Mouse (Mus musculus): ENCODE data around the gene Pdzd11. TPM values are rescaled to one million over a fixed set of nuclear protein-coding genes. Genes with fewer than 3 reads are reported as not detected.

The Pdzd11 gene
- polyA plus RNA-seq, 1 experiment from 2014 or later, result 115 TPM

DNA sequence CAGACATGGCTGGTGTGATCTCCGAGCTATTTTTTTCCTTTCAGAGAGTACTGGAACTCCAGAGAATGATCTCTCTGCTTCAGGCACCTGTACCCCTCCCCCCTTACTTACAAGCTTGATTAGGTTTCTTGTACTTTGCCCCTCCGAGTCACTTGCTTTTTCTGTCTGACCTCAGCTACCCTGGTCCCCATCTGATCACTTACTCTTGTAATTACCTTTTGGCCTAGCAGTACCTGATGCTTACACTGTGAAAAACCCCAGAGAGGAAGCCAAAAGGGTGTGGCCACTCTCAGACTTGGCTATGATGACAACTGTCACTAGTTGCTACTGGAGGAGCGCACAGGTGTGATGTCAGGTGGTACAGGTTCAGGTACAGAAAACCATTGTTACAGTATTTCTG is 7.9 kb downstream of the Pdzd11 start:
- Histone ChIP-seq H3K4me3 (ENCODE audit: low read length) (no peak overlapping the region), H3K9ac (replicated peaks; ENCODE audit: low read length) (no peak overlapping the region), H3K27ac (ENCODE audit: low read length) (no peak overlapping the region), H3K9me3 (ENCODE audit: low read length) (no peaks in the 10 kb centered on the region), H3K4me1 (ENCODE audit: insufficient read depth, low read length) (no peaks in the 10 kb centered on the region), H3K36me3 (ENCODE audit: insufficient read depth, low read length) (peaks cover 9% of the 10 kb centered on the region; the same call in 1 of the 2 replicates), H3K4me2 (replicated peaks; ENCODE audit: low read depth, low read length) (no peak overlapping the region), H3K27me3 (ENCODE audit: insufficient read depth, low read length) (peaks cover 5% of the 10 kb centered on the region; the same call in 1 of the 2 replicates)
- ATAC-seq (ENCODE audit: low FRiP score, low TSS enrichment), result peak; percentile 23; the same call in 1 of the 2 replicates
- WGBS, result 55% methylated on average over 3 of the region's 3 CpGs

DNA sequence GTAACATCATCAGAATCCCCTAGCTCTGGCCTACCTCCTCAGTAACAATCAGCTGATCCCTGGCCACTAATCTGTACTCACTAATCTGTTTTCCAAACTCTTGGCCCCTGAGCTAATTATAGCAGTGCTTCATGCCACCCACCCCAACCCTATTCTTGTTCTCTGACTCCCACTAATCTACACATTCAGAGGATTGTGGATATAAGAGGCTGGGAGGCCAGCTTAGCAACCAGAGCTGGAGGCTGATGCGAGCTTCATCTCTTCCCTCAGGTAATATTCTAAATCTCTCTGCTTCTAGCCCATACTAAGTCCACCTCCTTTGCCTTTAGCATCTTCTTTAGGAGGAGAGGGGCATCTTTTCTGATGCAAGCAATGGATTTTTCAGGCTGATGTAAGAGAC is 21.1 kb downstream of the Pdzd11 start, which contains the start of gene Arr3:
Gene Arr3 (plus strand): TSS at position 184 of the 400 bp plus-strand sequence.
- Histone ChIP-seq H3K9me3 (ENCODE audit: low read length) (no peaks in the 10 kb centered on the region), H3K27ac (ENCODE audit: low read length) (no peak within 1 kb of the TSS), H3K27me3 (ENCODE audit: insufficient read depth, low read length) (peaks cover 13% of the 10 kb centered on the region; the same call in 1 of the 2 replicates), H3K4me1 (ENCODE audit: insufficient read depth, low read length) (no peaks in the 10 kb centered on the region), H3K9ac (replicated peaks; ENCODE audit: low read length) (no peak within 1 kb of the TSS), H3K4me3 (ENCODE audit: low read length) (no peak within 1 kb of the TSS), H3K4me2 (replicated peaks; ENCODE audit: low read depth, low read length) (no peak within 1 kb of the TSS), H3K36me3 (ENCODE audit: insufficient read depth, low read length) (no peaks in the 10 kb centered on the region)
- ATAC-seq (ENCODE audit: low FRiP score, low TSS enrichment), result no peak
- 88% methylated on average over 1 of the region's 1 CpGs for WGBS

DNA sequence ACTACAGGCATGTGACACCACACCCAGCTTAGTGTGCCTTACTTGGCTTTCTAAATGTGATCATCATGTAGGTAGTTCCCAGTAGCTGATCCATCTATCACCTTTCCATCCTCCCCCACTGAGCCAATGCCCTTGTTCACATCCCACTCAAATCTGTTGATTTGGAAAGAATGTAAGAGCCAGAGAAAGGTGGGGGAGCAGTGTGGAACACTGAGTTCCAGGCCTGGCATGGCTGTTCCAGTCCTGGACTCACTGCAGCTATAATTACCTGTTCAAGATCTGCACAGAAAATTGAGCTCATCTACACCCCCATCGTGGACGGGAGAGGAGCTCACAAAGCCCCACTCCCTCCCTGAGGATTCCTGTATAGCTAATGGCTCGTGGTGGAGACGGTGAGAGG is 26.6 kb downstream of the Pdzd11 start:
- no peaks in the 10 kb centered on the region for H3K36me3 ChIP-seq (ENCODE audit: insufficient read depth, low read length)
- 68% methylated on average over 4 of the region's 4 CpGs for WGBS
- H3K9me3 ChIP-seq (ENCODE audit: low read length), result no peaks in the 10 kb centered on the region
- H3K9ac ChIP-seq (replicated peaks; ENCODE audit: low read length), result no peak overlapping the region
- H3K27me3 ChIP-seq (ENCODE audit: insufficient read depth, low read length), result peaks cover 16% of the 10 kb centered on the region; the same call in 1 of the 2 replicates
- ATAC-seq (ENCODE audit: low FRiP score, low TSS enrichment), result no peak
- no peaks in the 10 kb centered on the region for H3K4me1 ChIP-seq (ENCODE audit: insufficient read depth, low read length)
- H3K4me3 ChIP-seq (ENCODE audit: low read length), result no peak overlapping the region
- no peak overlapping the region for H3K27ac ChIP-seq (ENCODE audit: low read length)
- no peak overlapping the region for H3K4me2 ChIP-seq (replicated peaks; ENCODE audit: low read depth, low read length)

- no peak overlapping the region for H3K4me3 ChIP-seq (ENCODE audit: low read length)
- no peak overlapping the region for H3K9ac ChIP-seq (replicated peaks; ENCODE audit: low read length)
- WGBS, result 32% methylated on average over 5 of the region's 5 CpGs
- H3K4me1 ChIP-seq (ENCODE audit: insufficient read depth, low read length), result no peaks in the 10 kb centered on the region
- ATAC-seq (ENCODE audit: low FRiP score, low TSS enrichment), result peak; percentile 74; the same call in 1 of the 2 replicates
- H3K9me3 ChIP-seq (ENCODE audit: low read length), result no peaks in the 10 kb centered on the region
- H3K27me3 ChIP-seq (ENCODE audit: insufficient read depth, low read length), result peaks cover 16% of the 10 kb centered on the region; the same call in 1 of the 2 replicates
- no peak overlapping the region for H3K27ac ChIP-seq (ENCODE audit: low read length)
- H3K4me2 ChIP-seq (replicated peaks; ENCODE audit: low read depth, low read length), result no peak overlapping the region
- no peaks in the 10 kb centered on the region for H3K36me3 ChIP-seq (ENCODE audit: insufficient read depth, low read length)
Measured at GRCm38 (mm10) chrX:100597439-100597838, 28.9 kb downstream of the Pdzd11 start.

DNA sequence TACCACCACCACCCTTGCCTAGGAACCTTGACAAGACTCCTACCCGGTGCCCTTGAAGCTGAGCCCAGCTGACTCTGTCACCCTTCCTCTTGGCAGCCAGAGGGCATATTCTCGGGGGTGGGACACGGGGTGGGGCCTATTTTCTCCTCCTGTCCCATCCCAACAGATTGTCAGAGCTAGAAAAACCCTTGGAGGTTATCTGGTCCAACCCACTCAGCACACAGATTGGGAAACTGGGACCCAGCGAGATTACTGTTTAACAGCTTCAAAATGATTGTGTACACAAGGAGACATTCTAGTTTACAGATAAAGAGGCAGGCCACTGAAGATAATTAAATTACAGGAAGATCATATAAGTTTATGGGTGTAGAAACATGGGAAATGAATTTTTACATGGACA is 31.6 kb downstream of the Pdzd11 start, which contains the start of gene P2ry4:
Gene P2ry4 (minus strand): TSS at position 79 of the 400 bp plus-strand sequence.
- H3K4me1 ChIP-seq (ENCODE audit: insufficient read depth, low read length), result no peaks in the 10 kb centered on the region
- H3K4me2 ChIP-seq (replicated peaks; ENCODE audit: low read depth, low read length), result no peak within 1 kb of the TSS
- H3K27ac ChIP-seq (ENCODE audit: low read length), result no peak within 1 kb of the TSS
- no peak within 1 kb of the TSS for H3K4me3 ChIP-seq (ENCODE audit: low read length)
- H3K36me3 ChIP-seq (ENCODE audit: insufficient read depth, low read length), result no peaks in the 10 kb centered on the region
- 76% methylated on average over 4 of the region's 4 CpGs for WGBS
- H3K9me3 ChIP-seq (ENCODE audit: low read length), result no peaks in the 10 kb centered on the region
- H3K9ac ChIP-seq (replicated peaks; ENCODE audit: low read length), result no peak within 1 kb of the TSS
- ATAC-seq (ENCODE audit: low FRiP score, low TSS enrichment), result no peak
- H3K27me3 ChIP-seq (ENCODE audit: insufficient read depth, low read length), result peaks cover 13% of the 10 kb centered on the region; the same call in 1 of the 2 replicates

Other genes starting within 250 kb of the Pdzd11 start
- not detected in 2 replicates for gene Otud6a, start 197.6 kb downstream of the Pdzd11 start, polyA plus RNA-seq (2015; fragmentation: Nextera tagmentation; extraction: Ambion mirVana)
- gene Awat2, start 183.9 kb downstream of the Pdzd11 start, polyA plus RNA-seq (2015; fragmentation: Nextera tagmentation; extraction: Ambion mirVana), result 0.54 and 0.71 TPM in 2 replicates
- gene Igbp1, start 132.3 kb downstream of the Pdzd11 start, polyA plus RNA-seq (2015; fragmentation: Nextera tagmentation; extraction: Ambion mirVana), result 41.5 and 45.0 TPM in 2 replicates
- gene Dgat2l6, start 101.7 kb downstream of the Pdzd11 start, polyA plus RNA-seq (2015; fragmentation: Nextera tagmentation; extraction: Ambion mirVana), result not detected in 2 replicates
- not detected in 2 replicates for gene Awat1, start 54.3 kb downstream of the Pdzd11 start, polyA plus RNA-seq (2015; fragmentation: Nextera tagmentation; extraction: Ambion mirVana)
- not detected in 2 replicates for gene P2ry4, start 31.7 kb downstream of the Pdzd11 start, polyA plus RNA-seq (2015; fragmentation: Nextera tagmentation; extraction: Ambion mirVana)
- not detected in 2 replicates for gene Arr3, start 21.1 kb downstream of the Pdzd11 start, polyA plus RNA-seq (2015; fragmentation: Nextera tagmentation; extraction: Ambion mirVana)
- gene Kif4, start 831 bp downstream of the Pdzd11 start, polyA plus RNA-seq (2015; fragmentation: Nextera tagmentation; extraction: Ambion mirVana), result 30.5 and 32.0 TPM in 2 replicates
- 2.0 and 2.3 TPM in 2 replicates for gene Gdpd2, start 103.3 kb upstream of the Pdzd11 start, polyA plus RNA-seq (2015; fragmentation: Nextera tagmentation; extraction: Ambion mirVana)
- gene Dlg3, start 141.2 kb upstream of the Pdzd11 start, polyA plus RNA-seq (2015; fragmentation: Nextera tagmentation; extraction: Ambion mirVana), result 6.7 and 9.1 TPM in 2 replicates

All from kidney, embryonic 16.5 days (tissue).